Mouse (Mus musculus) liver, embryonic 11.5 days (tissue): ENCODE results near the gene Amy2a3. TPM values are rescaled to one million over a fixed set of nuclear protein-coding genes. Genes with fewer than 3 reads are reported as not detected.
"Not testable (repeated sequence)": the region's sequence is repeated elsewhere in the genome, so short reads cannot be mapped to it uniquely, and the experiment has no call there.

Source experiments
- ATAC-seq: fragments of 200-750 bp; cut with Nextera tagmentation; replicated peaks from 2 replicates; pipeline ENCODE4 v1.8.0; 2017; ENCODE audit warnings: moderate number of reproducible peaks, mild to moderate bottlenecking, moderate TSS enrichment, moderate library complexity; ENCODE audit not compliant: low FRiP score
- DNase-seq: peaks from one replicate; pipeline ENCODE4 v3.0.0-alpha.2; 2017; ENCODE audit warnings: low spot score
- H3K27ac ChIP-seq: fragments of 300-500 bp; sonication (generic); 2 replicates; pipeline ENCODE4 v1.5.1; 2014; ENCODE audit warnings: mild to moderate bottlenecking, low read depth, low read length, control low read depth
- H3K27me3 ChIP-seq: fragments of 300-500 bp; sonication (generic); replicated peaks from 2 replicates; pipeline ENCODE4 v1.6.1; 2014; ENCODE audit warnings: low read length, mixed read lengths; ENCODE audit not compliant: control insufficient read depth, insufficient read depth
- H3K36me3 ChIP-seq: fragments of 300-500 bp; sonication (generic); 2 replicates; pipeline ENCODE4 v1.6.1; 2014; ENCODE audit warnings: mild to moderate bottlenecking, low read length, moderate library complexity, mixed read lengths; ENCODE audit not compliant: control insufficient read depth, insufficient read depth
- H3K4me1 ChIP-seq: fragments of 300-500 bp; sonication (generic); replicated peaks from 2 replicates; pipeline ENCODE4 v1.6.1; 2014; ENCODE audit warnings: low read length, mixed read lengths; ENCODE audit not compliant: control insufficient read depth, insufficient read depth
- H3K4me2 ChIP-seq: fragments of 300-500 bp; sonication (generic); 2 replicates; pipeline ENCODE4 v1.6.1; 2014; ENCODE audit warnings: mild to moderate bottlenecking, control low read depth, moderate library complexity
- H3K4me3 ChIP-seq: fragments of 300-500 bp; sonication (generic); 2 replicates; pipeline ENCODE4 v1.5.1; 2014; ENCODE audit warnings: low read depth, low read length, control low read depth
- H3K9ac ChIP-seq: fragments of 300-500 bp; sonication (generic); 2 replicates; pipeline ENCODE4 v1.6.1; 2014; ENCODE audit warnings: low read depth, low read length, control low read depth
- H3K9me3 ChIP-seq: fragments of 300-500 bp; sonication (generic); 2 replicates; pipeline ENCODE4 v1.6.1; 2016; ENCODE audit warnings: low read length, inconsistent platforms, mixed read lengths; ENCODE audit not compliant: control insufficient read depth
- WGBS: fragments of 180-500 bp; shearing (Covaris S2); extraction: QIAGEN DNeasy Blood & Tissue Kit; methylation state at CpG from one replicate; pipeline ENCODE4 v1.1.7; 2014; 5-methylcytosine and 5-hydroxymethylcytosine counted together
- polyA plus RNA-seq: library from polyadenylated mRNA; unstranded; fragments of >200 nt; fragmentation: Nextera tagmentation; extraction: Ambion mirVana; gene quantifications from 2 replicates; pipeline ENCODE4 v1.2.1, GENCODE M21; 2014

Gene Amy2a3
- not detected in 2 replicates for polyA plus RNA-seq

DNA sequence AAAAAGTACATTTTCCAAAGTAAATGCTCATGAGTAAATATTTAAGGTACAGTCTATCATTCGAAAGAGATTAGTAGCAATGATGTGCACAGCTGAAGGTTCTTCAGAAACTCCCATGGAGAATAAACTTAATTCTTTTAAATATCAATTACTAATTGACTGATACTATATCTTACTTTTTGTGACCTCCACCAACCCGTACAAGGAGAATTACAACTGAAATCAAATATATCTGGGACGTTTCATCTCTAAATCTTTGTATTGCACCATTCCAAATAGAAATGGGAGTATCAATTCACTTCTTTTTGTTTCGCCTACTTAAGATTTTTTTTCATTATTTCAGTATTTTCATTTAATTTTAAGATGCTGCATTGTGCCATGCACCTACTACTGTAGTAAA is at the start of gene Amy2a3:
Gene Amy2a3 (minus strand): TSS at position 101 of the 400 bp plus-strand sequence.
- H3K4me3 ChIP-seq = not testable (repeated sequence)

DNA sequence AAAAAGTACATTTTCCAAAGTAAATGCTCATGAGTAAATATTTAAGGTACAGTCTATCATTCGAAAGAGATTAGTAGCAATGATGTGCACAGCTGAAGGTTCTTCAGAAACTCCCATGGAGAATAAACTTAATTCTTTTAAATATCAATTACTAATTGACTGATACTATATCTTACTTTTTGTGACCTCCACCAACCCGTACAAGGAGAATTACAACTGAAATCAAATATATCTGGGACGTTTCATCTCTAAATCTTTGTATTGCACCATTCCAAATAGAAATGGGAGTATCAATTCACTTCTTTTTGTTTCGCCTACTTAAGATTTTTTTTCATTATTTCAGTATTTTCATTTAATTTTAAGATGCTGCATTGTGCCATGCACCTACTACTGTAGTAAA is 32.7 kb upstream of the Amy2a3 start, which contains the start of gene Amy2a2:
Gene Amy2a2 (minus strand): TSS at position 101 of the 400 bp plus-strand sequence.
- H3K4me1 ChIP-seq, DNase-seq, H3K9me3 ChIP-seq, H3K9ac ChIP-seq, H3K27ac ChIP-seq, ATAC-seq, H3K27me3 ChIP-seq, H3K4me3 ChIP-seq, H3K36me3 ChIP-seq, H3K4me2 ChIP-seq: not testable (repeated sequence)
- no CpG with 5 or more reads among the region's 4 CpGs for WGBS

More for the DNA sequence above, at the start of gene Amy2a3:
- H3K4me1 ChIP-seq, DNase-seq, H3K9me3 ChIP-seq, H3K36me3 ChIP-seq, H3K4me2 ChIP-seq, ATAC-seq, H3K27me3 ChIP-seq, H3K9ac ChIP-seq, H3K27ac ChIP-seq: not testable (repeated sequence)
- no CpG with 5 or more reads among the region's 4 CpGs for WGBS

DNA sequence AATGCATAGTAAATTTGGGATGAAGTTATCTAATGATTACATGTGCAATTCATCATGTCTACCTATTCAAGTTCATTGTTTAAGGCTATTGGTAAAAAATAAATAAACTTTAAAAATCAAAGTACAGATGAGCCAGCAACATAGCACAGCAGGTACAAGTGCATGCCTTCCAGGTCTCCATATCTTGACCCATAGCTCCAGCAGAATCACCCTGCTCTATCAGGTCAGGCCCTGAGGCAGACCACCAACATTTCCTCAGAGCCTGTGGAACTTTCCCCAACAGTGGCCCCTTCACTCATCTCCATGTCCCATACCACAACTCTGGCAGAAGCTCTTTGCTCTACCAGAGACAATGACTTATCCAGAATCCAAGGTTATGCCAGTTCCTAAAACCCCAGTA is 21.6 kb upstream of the Amy2a3 start:
- not testable (repeated sequence) for DNase-seq, H3K27ac ChIP-seq, ATAC-seq, H3K4me2 ChIP-seq, H3K36me3 ChIP-seq, H3K4me1 ChIP-seq, H3K4me3 ChIP-seq, H3K9ac ChIP-seq, H3K27me3 ChIP-seq, H3K9me3 ChIP-seq

DNA sequence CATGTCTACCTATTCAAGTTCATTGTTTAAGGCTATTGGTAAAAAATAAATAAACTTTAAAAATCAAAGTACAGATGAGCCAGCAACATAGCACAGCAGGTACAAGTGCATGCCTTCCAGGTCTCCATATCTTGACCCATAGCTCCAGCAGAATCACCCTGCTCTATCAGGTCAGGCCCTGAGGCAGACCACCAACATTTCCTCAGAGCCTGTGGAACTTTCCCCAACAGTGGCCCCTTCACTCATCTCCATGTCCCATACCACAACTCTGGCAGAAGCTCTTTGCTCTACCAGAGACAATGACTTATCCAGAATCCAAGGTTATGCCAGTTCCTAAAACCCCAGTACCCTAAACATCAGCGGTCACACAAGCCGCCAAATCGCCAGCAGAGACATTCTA is 10.9 kb downstream of the Amy2a3 start:
- DNase-seq, H3K9me3 ChIP-seq, H3K4me2 ChIP-seq, ATAC-seq, H3K4me1 ChIP-seq, H3K27me3 ChIP-seq, H3K36me3 ChIP-seq, H3K4me3 ChIP-seq, H3K27ac ChIP-seq, H3K9ac ChIP-seq: not testable (repeated sequence)
- WGBS = no CpG with 5 or more reads among the region's 3 CpGs

DNA sequence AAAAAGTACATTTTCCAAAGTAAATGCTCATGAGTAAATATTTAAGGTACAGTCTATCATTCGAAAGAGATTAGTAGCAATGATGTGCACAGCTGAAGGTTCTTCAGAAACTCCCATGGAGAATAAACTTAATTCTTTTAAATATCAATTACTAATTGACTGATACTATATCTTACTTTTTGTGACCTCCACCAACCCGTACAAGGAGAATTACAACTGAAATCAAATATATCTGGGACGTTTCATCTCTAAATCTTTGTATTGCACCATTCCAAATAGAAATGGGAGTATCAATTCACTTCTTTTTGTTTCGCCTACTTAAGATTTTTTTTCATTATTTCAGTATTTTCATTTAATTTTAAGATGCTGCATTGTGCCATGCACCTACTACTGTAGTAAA is 32.5 kb downstream of the Amy2a3 start, which contains the start of gene Amy2a4:
Gene Amy2a4 (minus strand): TSS at position 101 of the 400 bp plus-strand sequence.
- not testable (repeated sequence) for ATAC-seq, H3K9ac ChIP-seq, H3K4me2 ChIP-seq, H3K27ac ChIP-seq, DNase-seq, H3K27me3 ChIP-seq, H3K9me3 ChIP-seq, H3K4me1 ChIP-seq, H3K4me3 ChIP-seq, H3K36me3 ChIP-seq
- no CpG with 5 or more reads among the region's 4 CpGs for WGBS

DNA sequence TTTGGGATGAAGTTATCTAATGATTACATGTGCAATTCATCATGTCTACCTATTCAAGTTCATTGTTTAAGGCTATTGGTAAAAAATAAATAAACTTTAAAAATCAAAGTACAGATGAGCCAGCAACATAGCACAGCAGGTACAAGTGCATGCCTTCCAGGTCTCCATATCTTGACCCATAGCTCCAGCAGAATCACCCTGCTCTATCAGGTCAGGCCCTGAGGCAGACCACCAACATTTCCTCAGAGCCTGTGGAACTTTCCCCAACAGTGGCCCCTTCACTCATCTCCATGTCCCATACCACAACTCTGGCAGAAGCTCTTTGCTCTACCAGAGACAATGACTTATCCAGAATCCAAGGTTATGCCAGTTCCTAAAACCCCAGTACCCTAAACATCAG is 43.6 kb downstream of the Amy2a3 start:
- H3K27ac ChIP-seq, H3K4me1 ChIP-seq, H3K9me3 ChIP-seq, H3K4me2 ChIP-seq, DNase-seq, H3K36me3 ChIP-seq, H3K4me3 ChIP-seq, H3K27me3 ChIP-seq, ATAC-seq, H3K9ac ChIP-seq: not testable (repeated sequence)

DNA sequence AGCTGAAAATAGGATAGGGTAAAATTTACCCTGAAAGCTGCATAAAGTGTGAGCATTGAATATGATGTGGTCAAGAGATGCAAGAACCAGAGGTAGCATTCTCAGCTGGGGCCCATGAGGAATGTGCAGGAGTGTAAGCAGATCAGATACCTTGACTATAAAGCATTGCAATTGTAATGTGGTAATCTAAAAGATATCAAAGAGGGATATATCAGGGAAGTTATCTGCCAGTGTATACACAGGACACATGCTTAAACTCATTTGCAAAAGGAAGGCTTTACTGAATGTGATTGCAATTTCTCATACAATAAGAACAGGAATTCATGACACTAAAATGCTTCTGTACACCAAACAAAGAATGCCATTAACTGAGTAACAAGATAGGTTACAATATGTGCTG is 44.3 kb downstream of the Amy2a3 start:
- not testable (repeated sequence) for ATAC-seq, H3K27ac ChIP-seq

More for the DNA sequence above, 44.3 kb downstream of the Amy2a3 start:
- not testable (repeated sequence) for H3K4me1 ChIP-seq, H3K4me2 ChIP-seq, DNase-seq, H3K27me3 ChIP-seq, H3K9ac ChIP-seq, H3K36me3 ChIP-seq, H3K4me3 ChIP-seq, H3K9me3 ChIP-seq

Other genes with a start within 250 kb of the Amy2a3 start
- not detected in 2 replicates for gene Amy2a5, start 65.2 kb downstream of the Amy2a3 start, polyA plus RNA-seq
- gene Amy2a4, start 32.6 kb downstream of the Amy2a3 start, polyA plus RNA-seq = not detected in 2 replicates
- not detected in 2 replicates for gene Amy2a2, start 32.6 kb upstream of the Amy2a3 start, polyA plus RNA-seq
- not detected in 2 replicates for gene Amy2a1, start 208.4 kb upstream of the Amy2a3 start, polyA plus RNA-seq